Mouse (Mus musculus): ENCODE results near the gene Pcbp1.

Pcbp1 gene

GRCm38 (mm10) chr6:86523755-86524434 is 2.2 kb downstream of the Pcbp1 start:
- no peak for DNase-seq (ENCODE audit: low read depth, low spot score)

- no peak for DNase-seq (ENCODE audit: low read depth, low spot score)
Measured at GRCm38 (mm10) chr6:86523242-86523754, 2.8 kb downstream of the Pcbp1 start.

DNA sequence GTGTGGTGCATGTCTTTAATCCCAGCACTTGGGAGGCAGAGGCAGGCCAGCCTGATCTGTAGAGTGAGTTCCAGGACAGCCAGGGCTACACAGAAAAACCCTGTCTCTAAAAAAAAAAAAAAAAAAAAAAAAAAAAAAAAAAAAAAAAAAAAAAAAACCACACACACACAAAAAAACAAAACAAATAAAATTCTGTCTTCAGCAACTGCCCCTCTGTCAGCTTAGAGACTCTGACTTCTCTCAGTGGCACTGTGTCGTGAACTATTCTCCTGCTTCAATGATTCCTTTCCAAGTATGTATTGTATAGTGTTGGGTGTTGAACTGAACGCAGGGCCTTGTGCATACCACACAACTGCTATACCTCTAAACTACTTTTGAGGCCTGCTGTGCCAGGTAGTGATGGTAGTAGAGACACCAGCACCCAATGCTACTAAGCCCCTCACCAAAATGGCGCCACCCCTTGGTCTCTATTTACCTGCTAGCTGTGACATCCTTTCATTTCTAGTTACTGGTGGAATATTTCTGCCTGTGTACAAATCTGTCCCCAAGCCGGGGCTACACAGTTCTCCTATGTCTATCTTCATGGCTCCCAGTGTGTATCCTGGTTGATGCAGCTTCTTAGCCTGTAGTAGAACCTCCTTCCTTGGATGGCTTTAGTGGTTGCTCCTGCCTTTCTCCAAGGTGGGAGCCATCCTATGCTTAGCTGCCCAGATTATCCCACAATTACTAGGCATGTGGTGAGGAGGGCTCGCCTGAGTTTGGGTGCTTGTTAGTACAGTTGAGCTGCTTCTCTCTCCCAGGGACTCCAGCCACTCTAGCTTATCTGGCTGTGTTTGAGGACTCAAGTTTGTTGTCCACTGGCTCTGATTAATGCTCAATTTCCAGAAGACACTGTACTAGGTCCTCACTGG is 3.9 kb downstream of the Pcbp1 start:
- DNase-seq (ENCODE audit: low read depth, low spot score), result peak; percentile 15

DNA sequence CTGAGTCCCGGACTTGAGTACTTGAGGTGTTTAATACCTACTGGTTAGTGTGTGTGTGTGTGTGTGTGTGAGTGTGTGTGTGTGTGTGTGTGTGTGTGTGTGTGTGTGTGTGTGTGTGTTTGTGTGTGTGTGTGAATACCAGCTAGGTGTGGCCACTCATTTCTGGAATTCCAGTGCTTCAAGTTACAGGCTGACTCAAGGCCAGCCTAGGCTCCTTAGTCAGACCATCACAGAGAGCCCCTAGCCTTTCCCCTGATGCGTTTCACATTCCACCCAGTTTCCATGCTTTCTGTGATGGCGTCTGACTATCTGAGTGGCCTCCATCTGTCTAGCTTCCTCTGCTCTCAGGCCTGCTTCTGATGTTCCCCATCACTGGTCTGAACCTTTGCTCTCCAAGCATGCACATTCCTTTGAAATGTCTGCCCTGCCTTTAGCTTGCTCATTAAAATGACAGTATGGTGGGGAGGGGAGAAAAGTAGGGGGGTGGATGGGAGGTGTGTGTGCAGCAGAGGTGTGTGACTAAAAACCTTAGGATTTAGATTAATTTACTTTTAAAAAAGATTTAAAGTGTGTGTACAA is 6.3 kb downstream of the Pcbp1 start:
- no peak for DNase-seq (ENCODE audit: low read depth, low spot score)

GRCm38 (mm10) chr6:86516021-86516420 is 10.1 kb downstream of the Pcbp1 start:
- DNase-seq (ENCODE audit: low read depth, low spot score), result no peak

- no peak for DNase-seq (ENCODE audit: low read depth, low spot score)
Measured at GRCm38 (mm10) chr6:86513296-86513695, 12.8 kb downstream of the Pcbp1 start.

DNA sequence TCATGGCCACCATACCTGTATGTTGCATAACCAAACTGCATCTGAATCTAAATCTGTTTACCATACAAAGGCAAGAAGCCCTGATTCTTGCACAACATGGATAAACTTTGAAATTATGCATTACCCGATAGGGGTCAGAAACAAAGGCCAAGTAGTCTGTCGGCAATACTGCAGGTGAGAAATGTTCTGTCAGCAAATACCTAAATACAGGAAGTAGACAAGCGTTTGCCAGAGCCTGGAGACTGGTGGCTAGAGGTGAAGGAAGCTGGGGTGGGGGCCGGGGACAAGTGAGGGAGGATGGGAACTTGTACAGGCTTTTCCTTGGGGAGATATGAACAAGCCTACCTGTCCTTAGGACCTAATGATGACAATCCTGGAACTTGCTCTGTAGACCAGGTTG is 15.1 kb downstream of the Pcbp1 start:
- no peak for DNase-seq (ENCODE audit: low read depth, low spot score)

DNA sequence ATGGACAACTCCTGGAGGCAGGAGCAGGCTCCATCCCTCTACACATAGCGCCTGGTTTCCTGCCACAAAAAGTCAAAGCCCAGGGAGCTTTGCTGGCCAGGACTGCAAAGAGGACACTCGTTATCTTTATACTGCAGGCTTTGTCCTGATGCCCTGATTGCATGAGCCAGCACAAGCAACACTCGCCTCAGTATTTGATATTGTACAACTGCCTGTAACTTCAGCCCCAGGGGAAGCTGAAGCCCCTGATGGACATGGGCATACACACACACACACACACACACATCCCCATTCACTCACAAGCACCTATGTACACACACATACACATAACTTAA is 16.3 kb downstream of the Pcbp1 start:
- no peak for DNase-seq (ENCODE audit: low read depth, low spot score)

GRCm38 (mm10) chr6:86509194-86509865 is 16.8 kb downstream of the Pcbp1 start:
- no peak for DNase-seq (ENCODE audit: low read depth, low spot score)

DNA sequence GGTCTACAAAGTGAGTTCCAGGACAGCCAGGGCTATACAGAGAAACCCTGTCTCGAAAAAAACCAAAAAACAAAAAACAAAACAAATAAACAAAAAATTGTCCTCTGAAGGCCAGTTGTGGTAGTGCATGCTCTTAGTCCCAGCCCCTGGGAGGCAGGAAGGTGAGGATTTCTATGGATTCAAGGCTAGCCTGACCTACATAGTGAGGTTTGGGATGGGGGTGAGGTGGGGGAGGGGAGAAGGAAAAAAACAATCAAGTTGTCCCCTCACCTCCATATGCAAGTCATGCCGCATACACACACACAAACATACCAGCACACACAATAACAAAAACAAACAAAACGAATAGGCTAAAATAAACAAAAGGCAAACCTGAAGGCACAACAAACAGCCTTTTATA is 17.4 kb downstream of the Pcbp1 start:
- no peak for DNase-seq (ENCODE audit: low read depth, low spot score)

- no peak for DNase-seq (ENCODE audit: low read depth, low spot score)
Measured at GRCm38 (mm10) chr6:86507116-86507515, 19.0 kb downstream of the Pcbp1 start.

GRCm38 (mm10) chr6:86506309-86506708 is 19.8 kb downstream of the Pcbp1 start:
- DNase-seq (ENCODE audit: low read depth, low spot score), result no peak

DNA sequence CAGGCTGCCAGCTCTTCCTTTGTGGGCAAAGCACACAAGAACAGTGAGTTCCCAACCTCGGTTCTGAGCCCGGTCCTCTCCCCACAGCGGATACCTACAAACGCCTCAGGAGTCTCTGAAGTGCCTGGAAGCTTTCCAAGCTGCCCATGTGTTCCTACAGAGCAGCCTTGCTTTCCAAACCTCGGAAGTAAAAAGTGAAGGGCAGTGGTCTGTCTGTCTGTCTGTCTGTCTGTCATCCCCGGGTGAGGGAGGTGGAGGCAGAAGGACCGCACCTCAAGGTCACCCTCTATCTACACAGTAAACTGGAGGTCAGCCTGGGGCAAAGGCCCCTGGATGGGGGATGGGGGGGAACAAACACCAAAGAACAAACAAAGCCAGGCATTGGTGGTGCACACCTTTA is 20.4 kb downstream of the Pcbp1 start:
- no peak for DNase-seq (ENCODE audit: low read depth, low spot score)

- DNase-seq (ENCODE audit: low read depth, low spot score), result no peak
Measured at GRCm38 (mm10) chr6:86503513-86503912, 22.6 kb downstream of the Pcbp1 start.

GRCm38 (mm10) chr6:86499571-86500109 is 26.5 kb downstream of the Pcbp1 start:
- no peak for DNase-seq (ENCODE audit: low read depth, low spot score)

- DNase-seq (ENCODE audit: low read depth, low spot score), result no peak
Measured at GRCm38 (mm10) chr6:86497942-86498732, 28.0 kb downstream of the Pcbp1 start.

DNA sequence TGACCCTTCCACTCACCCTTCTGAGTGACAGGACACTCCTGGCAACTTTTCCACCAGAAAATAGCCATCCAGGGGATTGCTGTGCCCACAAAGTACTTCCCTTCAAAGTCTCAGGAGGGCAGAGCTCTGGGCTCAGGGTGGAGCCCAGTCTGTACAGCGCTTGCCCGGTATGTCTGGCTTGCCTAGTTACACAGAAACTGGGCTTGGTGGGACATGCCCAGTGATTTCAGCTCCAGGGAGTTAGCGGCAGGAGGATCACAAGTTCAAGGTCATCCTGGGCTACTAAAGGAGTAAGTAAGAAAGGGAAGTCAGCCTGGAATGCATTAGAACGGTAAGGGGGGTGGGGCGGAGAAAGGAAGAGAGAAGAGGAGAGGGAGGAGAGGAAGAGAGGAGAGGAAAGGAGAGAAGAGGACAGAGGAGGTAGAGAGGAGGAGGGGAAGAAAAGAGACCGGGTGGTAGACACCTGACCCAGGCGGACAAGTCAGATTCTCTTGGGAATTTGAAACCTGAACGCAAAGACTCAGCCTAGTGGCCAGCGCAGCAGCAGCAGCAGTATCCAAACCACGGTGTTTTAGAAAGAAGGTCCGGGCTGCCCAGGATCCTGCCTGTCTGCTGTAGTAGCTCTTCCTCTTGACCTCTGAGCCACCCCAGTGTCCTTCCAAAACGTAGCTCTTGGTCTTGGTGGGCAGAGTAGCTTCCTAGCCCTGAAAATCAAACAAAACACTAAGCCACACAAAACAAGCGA is 28.9 kb downstream of the Pcbp1 start:
- DNase-seq (ENCODE audit: low read depth, low spot score), result peak; percentile 22

GRCm38 (mm10) chr6:86496585-86496984 is 29.5 kb downstream of the Pcbp1 start:
- no peak for DNase-seq (ENCODE audit: low read depth, low spot score)

- no peak for DNase-seq (ENCODE audit: low read depth, low spot score)
Measured at GRCm38 (mm10) chr6:86496127-86496526, 30.0 kb downstream of the Pcbp1 start.

DNA sequence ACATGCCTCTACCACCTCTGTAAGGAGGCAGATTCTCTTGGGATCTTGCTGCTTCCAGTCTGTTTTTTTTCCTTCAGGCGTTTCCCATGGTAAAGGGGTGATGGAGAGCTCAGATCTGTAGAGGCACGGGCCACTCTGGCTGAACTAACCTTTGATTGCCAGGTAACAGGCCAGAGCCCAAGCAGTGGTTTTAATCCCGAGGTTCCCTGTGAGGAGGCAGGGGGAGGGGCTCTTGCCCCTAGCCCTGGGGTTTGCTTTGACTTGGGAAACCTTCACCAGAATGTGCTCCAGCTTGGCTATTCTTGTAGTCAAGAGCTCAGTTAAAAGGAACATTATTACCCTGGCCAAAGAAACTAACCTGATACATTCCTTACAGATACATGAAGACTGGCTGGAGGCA is 30.5 kb downstream of the Pcbp1 start:
- DNase-seq (ENCODE audit: low read depth, low spot score), result no peak

All from CD4-positive helper T cell, adult 2 months (primary cell).